Mouse (Mus musculus): ENCODE results near the gene Lenep. TPM values are rescaled to one million over a fixed set of nuclear protein-coding genes. Genes with fewer than 3 reads are reported as not detected.

Lenep gene
- total and polyA plus RNA-seq, 2 experiments: not detected

DNA sequence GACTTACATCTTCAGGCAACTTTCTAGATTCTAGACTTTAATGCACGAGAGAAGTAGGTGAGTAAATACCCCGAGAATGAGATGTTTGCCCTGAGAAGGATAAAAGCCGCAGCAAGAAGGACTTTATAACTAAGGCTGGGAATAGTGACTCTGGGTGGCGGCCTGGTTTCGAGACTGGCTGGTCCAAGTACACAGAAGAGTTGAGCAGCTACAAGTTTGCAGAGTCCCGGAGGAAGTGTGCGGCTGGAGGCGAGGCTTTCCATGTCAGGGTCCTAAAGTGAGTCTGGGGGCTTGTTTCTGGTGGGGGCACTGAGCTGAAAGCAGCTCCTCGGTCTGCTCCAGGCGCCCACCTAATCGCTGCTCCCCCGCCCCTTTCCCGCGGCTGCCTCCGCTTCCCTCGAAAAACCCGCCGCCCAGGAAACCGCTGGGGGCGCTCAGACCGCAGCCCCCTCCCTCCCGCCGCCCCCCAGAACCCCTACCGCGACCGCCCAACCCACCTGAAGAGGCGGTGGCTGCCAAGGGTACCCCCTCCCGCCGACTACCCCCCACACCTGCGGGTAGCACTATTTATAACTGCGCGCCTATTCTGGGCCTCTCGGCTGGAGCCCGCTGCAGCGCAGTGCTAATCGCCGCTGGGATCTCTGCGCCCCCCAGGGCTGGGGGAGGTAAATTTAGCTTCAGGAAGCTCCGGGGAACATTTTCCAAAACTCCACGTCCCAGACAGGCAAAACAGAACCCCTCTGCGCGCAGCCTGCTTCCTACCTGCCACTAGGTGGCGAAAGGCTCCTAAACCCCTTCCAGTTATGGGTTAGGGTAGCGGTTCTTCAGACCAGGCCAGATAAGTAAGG is 6.6 kb downstream of the Lenep start:
- H3K9ac ChIP-seq (ENCODE audit: low read depth, low read length): peak overlapping the region; percentile 92
- H3K27me3 ChIP-seq (ENCODE audit: control insufficient read depth, insufficient read depth, low read length): no peaks in the 10 kb centered on the region
- WGBS: under 1% methylated on average over 42 of the region's 44 CpGs
- H3K4me1 ChIP-seq (ENCODE audit: control insufficient read depth, insufficient read depth, low read length): peaks cover 8% of the 10 kb centered on the region
- H3K27ac ChIP-seq (replicated peaks; ENCODE audit: insufficient read depth, low read depth, low read length): peak overlapping the region; percentile 98
- H3K4me3 ChIP-seq (ENCODE audit: insufficient read depth, low read depth, low read length): peak overlapping the region; percentile 85
- H3K79me2 ChIP-seq (ENCODE audit: control insufficient read depth, insufficient read depth, low read length): peaks cover 18% of the 10 kb centered on the region
- H3K36me3 ChIP-seq (ENCODE audit: control insufficient read depth, insufficient read depth, low read length): peaks cover 2% of the 10 kb centered on the region; the same call in 1 of the 2 replicates
- TF ChIP-seq POLR2A (IDR thresholded peaks at IDR 0.05; ENCODE audit: extremely low read depth, insufficient read depth, low read length) (no peak), CTCF (IDR thresholded peaks at IDR 0.05; ENCODE audit: low read depth, low read length) (peak; percentile 92)
- peak; percentile 76 for DNase-seq (ENCODE audit: extremely low read depth, low read depth, low spot score)

DNA sequence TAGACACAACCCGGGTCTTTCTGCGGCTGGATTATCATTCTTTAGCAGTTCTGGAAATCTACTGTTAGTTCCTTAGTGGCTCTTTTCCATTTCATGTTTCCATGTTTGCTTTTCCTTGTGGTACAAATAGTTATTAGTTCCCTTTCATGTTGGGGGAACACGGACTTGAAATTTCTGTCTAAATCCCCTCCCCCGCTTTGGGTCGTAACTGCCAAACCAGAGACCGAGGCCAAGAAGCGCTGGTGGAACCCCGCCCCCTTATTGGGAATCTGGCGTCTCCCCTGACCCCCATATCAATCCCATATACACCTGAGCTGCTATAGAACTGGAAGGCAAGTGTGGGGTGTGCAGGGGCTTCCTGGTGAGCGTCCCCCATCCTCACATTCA is 7.2 kb downstream of the Lenep start:
- peak; percentile 61 for DNase-seq (ENCODE audit: extremely low read depth, low read depth, low spot score)
- H3K36me3 ChIP-seq (ENCODE audit: control insufficient read depth, insufficient read depth, low read length): peaks cover 2% of the 10 kb centered on the region; the same call in 1 of the 2 replicates
- no peak for TF ChIP-seq POLR2A (IDR thresholded peaks at IDR 0.05; ENCODE audit: extremely low read depth, insufficient read depth, low read length)
- no peak for TF ChIP-seq CTCF (IDR thresholded peaks at IDR 0.05; ENCODE audit: low read depth, low read length)
- H3K27ac ChIP-seq (replicated peaks; ENCODE audit: insufficient read depth, low read depth, low read length): peak overlapping the region; percentile 98
- no peaks in the 10 kb centered on the region for H3K27me3 ChIP-seq (ENCODE audit: control insufficient read depth, insufficient read depth, low read length)
- WGBS: 1% methylated on average over 10 of the region's 10 CpGs
- peaks cover 13% of the 10 kb centered on the region for H3K4me1 ChIP-seq (ENCODE audit: control insufficient read depth, insufficient read depth, low read length)
- peaks cover 23% of the 10 kb centered on the region for H3K79me2 ChIP-seq (ENCODE audit: control insufficient read depth, insufficient read depth, low read length)
- H3K9ac ChIP-seq (ENCODE audit: low read depth, low read length): peak overlapping the region; percentile 92
- peak overlapping the region; percentile 85 for H3K4me3 ChIP-seq (ENCODE audit: insufficient read depth, low read depth, low read length)

GRCm38 (mm10) chr3:89394894-89395256 is 7.7 kb downstream of the Lenep start:
- Histone ChIP-seq H3K9ac (ENCODE audit: low read depth, low read length) (peak overlapping the region; percentile 92), H3K4me3 (ENCODE audit: insufficient read depth, low read depth, low read length) (peak overlapping the region; percentile 85), H3K27ac (replicated peaks; ENCODE audit: insufficient read depth, low read depth, low read length) (peak overlapping the region; percentile 98), H3K27me3 (ENCODE audit: control insufficient read depth, insufficient read depth, low read length) (no peaks in the 10 kb centered on the region), H3K79me2 (ENCODE audit: control insufficient read depth, insufficient read depth, low read length) (peaks cover 28% of the 10 kb centered on the region), H3K36me3 (ENCODE audit: control insufficient read depth, insufficient read depth, low read length) (peaks cover under 1% of the 10 kb centered on the region; the same call in 1 of the 2 replicates), H3K4me1 (ENCODE audit: control insufficient read depth, insufficient read depth, low read length) (peaks cover 18% of the 10 kb centered on the region)
- peak; percentile 85 for DNase-seq (ENCODE audit: extremely low read depth, low read depth, low spot score)
- 2% methylated on average over 12 of the region's 12 CpGs for WGBS
- TF ChIP-seq CTCF (IDR thresholded peaks at IDR 0.05; ENCODE audit: low read depth, low read length) (no peak), POLR2A (IDR thresholded peaks at IDR 0.05; ENCODE audit: extremely low read depth, insufficient read depth, low read length) (peak; percentile 61; the same call in 1 of the 2 replicates)

- under 1% methylated on average over 41 of the region's 42 CpGs for WGBS
- peaks cover 33% of the 10 kb centered on the region for H3K79me2 ChIP-seq (ENCODE audit: control insufficient read depth, insufficient read depth, low read length)
- H3K27ac ChIP-seq (replicated peaks; ENCODE audit: insufficient read depth, low read depth, low read length): peak within 1 kb of the TSS; percentile 98
- no peaks in the 10 kb centered on the region for H3K36me3 ChIP-seq (ENCODE audit: control insufficient read depth, insufficient read depth, low read length)
- no peaks in the 10 kb centered on the region for H3K27me3 ChIP-seq (ENCODE audit: control insufficient read depth, insufficient read depth, low read length)
- H3K4me3 ChIP-seq (ENCODE audit: insufficient read depth, low read depth, low read length): peak within 1 kb of the TSS; percentile 85
- peak; percentile 59; the same call in 1 of the 2 replicates for TF ChIP-seq POLR2A (IDR thresholded peaks at IDR 0.05; ENCODE audit: extremely low read depth, insufficient read depth, low read length)
- TF ChIP-seq CTCF (IDR thresholded peaks at IDR 0.05; ENCODE audit: low read depth, low read length): peak; percentile 67
- H3K9ac ChIP-seq (ENCODE audit: low read depth, low read length): peak within 1 kb of the TSS; percentile 92
- peaks cover 24% of the 10 kb centered on the region for H3K4me1 ChIP-seq (ENCODE audit: control insufficient read depth, insufficient read depth, low read length)
- DNase-seq (ENCODE audit: extremely low read depth, low read depth, low spot score): peak; percentile 86
These were observed 8.3 kb downstream of the Lenep start, which contains the start of gene Zbtb7b for GRCm38 (mm10) chr3:89394006-89394893. Gene Zbtb7b, minus strand, starts transcription at chr3:89394776.

DNA sequence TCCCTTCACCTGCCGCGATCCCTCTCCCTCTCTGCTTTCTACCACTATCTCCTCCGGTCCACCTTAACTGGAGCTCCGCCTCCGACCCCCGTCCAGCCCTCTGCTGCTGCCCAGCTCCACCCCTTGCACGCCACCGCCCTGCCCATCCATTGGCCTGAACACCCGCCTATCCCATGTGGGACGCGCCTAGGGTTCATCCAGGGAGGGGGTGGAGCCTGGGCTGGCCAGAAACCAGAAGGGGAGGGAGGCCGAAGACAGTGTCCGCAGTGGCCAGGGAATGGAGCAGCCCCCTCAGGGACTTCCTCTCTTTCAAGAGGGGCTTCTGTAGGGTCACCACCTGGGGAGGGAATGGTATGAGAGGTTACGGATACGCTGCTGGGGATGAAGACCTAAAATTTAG is 9.0 kb downstream of the Lenep start:
- H3K36me3 ChIP-seq (ENCODE audit: control insufficient read depth, insufficient read depth, low read length): no peaks in the 10 kb centered on the region
- H3K27me3 ChIP-seq (ENCODE audit: control insufficient read depth, insufficient read depth, low read length): no peaks in the 10 kb centered on the region
- under 1% methylated on average over 15 of the region's 15 CpGs for WGBS
- TF ChIP-seq CTCF (IDR thresholded peaks at IDR 0.05; ENCODE audit: low read depth, low read length): no peak
- TF ChIP-seq POLR2A (IDR thresholded peaks at IDR 0.05; ENCODE audit: extremely low read depth, insufficient read depth, low read length): peak; percentile 86
- peak overlapping the region; percentile 92 for H3K9ac ChIP-seq (ENCODE audit: low read depth, low read length)
- H3K4me1 ChIP-seq (ENCODE audit: control insufficient read depth, insufficient read depth, low read length): peaks cover 26% of the 10 kb centered on the region
- H3K4me3 ChIP-seq (ENCODE audit: insufficient read depth, low read depth, low read length): peak overlapping the region; percentile 85
- H3K79me2 ChIP-seq (ENCODE audit: control insufficient read depth, insufficient read depth, low read length): peaks cover 36% of the 10 kb centered on the region
- H3K27ac ChIP-seq (replicated peaks; ENCODE audit: insufficient read depth, low read depth, low read length): peak overlapping the region; percentile 98
- peak; percentile 90 for DNase-seq (ENCODE audit: extremely low read depth, low read depth, low spot score)

All from liver, adult 2 months (tissue).